In genomic region chr6:126560036-126560435, GRCm38 (mm10) we compare ENCODE assay signal across 10 mouse cellular contexts. TPM values are rescaled to one million over a fixed set of nuclear protein-coding genes. Genes with fewer than 3 reads are reported as not detected.
A peak's percentile ranks its signal among the peaks of the same experiment; 100 is the strongest.
DNase-seq lines count a peak whose midpoint lies in the region; ATAC-seq lines count a peak whose summit lies in the region.
"Had no signal": no experiment of that assay in that cellular context is flagged by ENCODE, and none has a peak within 500 bp of the region (broad histone marks: within the 10 kb centered on the region; RNA-seq: fewer than 3 reads in every experiment).

No protein-coding gene starts in this region.

- H3K4me2 ChIP-seq in hindbrain, embryonic 13.5 days, result no peak overlapping the region
- no peak overlapping the region for H3K4me2 ChIP-seq in hindbrain, embryonic 11.5 days (replicated peaks; ENCODE audit: low read depth, low read length)
- H3K4me2 ChIP-seq in midbrain, embryonic 11.5 days, result no peak overlapping the region
- H3K4me2 ChIP-seq: liver, embryonic 13.5 days; stomach, embryonic 15.5 days had no signal

- H3K9me3 ChIP-seq in hindbrain, embryonic 13.5 days, result no peaks in the 10 kb centered on the region
- H3K9me3 ChIP-seq in hindbrain, embryonic 11.5 days (ENCODE audit: control insufficient read depth, low read length), result no peaks in the 10 kb centered on the region
- no peaks in the 10 kb centered on the region for H3K9me3 ChIP-seq in forebrain, embryonic 10.5 days
- no peaks in the 10 kb centered on the region for H3K9me3 ChIP-seq in midbrain, embryonic 11.5 days (ENCODE audit: control insufficient read depth, low read length)
- H3K9me3 ChIP-seq: liver, embryonic 13.5 days; stomach, embryonic 15.5 days had no signal

- no peak for DNase-seq in hindbrain, embryonic 11.5 days (ENCODE audit: low spot score)
- DNase-seq in brain, adult 2 months (ENCODE audit: low read depth, low spot score), result peak; percentile 65
- DNase-seq in forebrain, embryonic 10.5 days (ENCODE audit: extremely low spot score, low spot score), result no peak
- DNase-seq in midbrain, embryonic 11.5 days (ENCODE audit: low spot score, missing footprints), result peak; percentile 75
- DNase-seq in adrenal gland, adult 2 months, result no peak
- DNase-seq in spleen, adult 12 weeks (ENCODE audit: low spot score), result no peak
- DNase-seq in frontal cortex, postnatal 10 days (ENCODE audit: low spot score in 2 of 2), result no peak
- DNase-seq: liver, embryonic 13.5 days had no signal

- H3K27me3 ChIP-seq in hindbrain, embryonic 13.5 days, result peaks cover 2% of the 10 kb centered on the region; the same call in 1 of the 2 replicates
- no peaks in the 10 kb centered on the region for H3K27me3 ChIP-seq in hindbrain, embryonic 11.5 days (ENCODE audit: control insufficient read depth, insufficient read depth, low read length)
- H3K27me3 ChIP-seq in forebrain, embryonic 10.5 days (ENCODE audit: poor library complexity, severe bottlenecking), result no peaks in the 10 kb centered on the region
- no peaks in the 10 kb centered on the region for H3K27me3 ChIP-seq in midbrain, embryonic 11.5 days (ENCODE audit: control insufficient read depth, insufficient read depth, low read length)
- H3K27me3 ChIP-seq: liver, embryonic 13.5 days; stomach, embryonic 15.5 days had no signal

- H3K36me3 ChIP-seq in hindbrain, embryonic 13.5 days, result no peaks in the 10 kb centered on the region
- no peaks in the 10 kb centered on the region for H3K36me3 ChIP-seq in hindbrain, embryonic 11.5 days (ENCODE audit: control insufficient read depth, insufficient read depth, low read length)
- H3K36me3 ChIP-seq in forebrain, embryonic 10.5 days (replicated peaks), result no peaks in the 10 kb centered on the region
- H3K36me3 ChIP-seq in midbrain, embryonic 11.5 days (ENCODE audit: control insufficient read depth, insufficient read depth, low read length), result no peaks in the 10 kb centered on the region
- H3K36me3 ChIP-seq: liver, embryonic 13.5 days; stomach, embryonic 15.5 days had no signal

- H3K4me1 ChIP-seq in hindbrain, embryonic 13.5 days (replicated peaks), result peaks cover 13% of the 10 kb centered on the region
- no peaks in the 10 kb centered on the region for H3K4me1 ChIP-seq in hindbrain, embryonic 11.5 days (replicated peaks; ENCODE audit: control insufficient read depth, insufficient read depth, low read length)
- H3K4me1 ChIP-seq in forebrain, embryonic 10.5 days, result peaks cover 17% of the 10 kb centered on the region
- 0 out of 2 replicates have a peak, but pooled peaks cover 3% of the 10 kb centered on the region for H3K4me1 ChIP-seq in midbrain, embryonic 11.5 days (ENCODE audit: control insufficient read depth, insufficient read depth, low read length)
- H3K4me1 ChIP-seq: liver, embryonic 13.5 days; stomach, embryonic 15.5 days had no signal

- H3K4me3 ChIP-seq in hindbrain, embryonic 13.5 days, result no peak overlapping the region
- no peak overlapping the region for H3K4me3 ChIP-seq in hindbrain, embryonic 11.5 days (ENCODE audit: low read depth, low read length)
- H3K4me3 ChIP-seq in forebrain, embryonic 10.5 days, result no peak overlapping the region
- H3K4me3 ChIP-seq in midbrain, embryonic 11.5 days (ENCODE audit: low read depth, low read length), result no peak overlapping the region
- H3K4me3 ChIP-seq: liver, embryonic 13.5 days; stomach, embryonic 15.5 days had no signal

- WGBS in hindbrain, embryonic 13.5 days, result 23% methylated on average over 8 of the region's 8 CpGs
- 39% methylated on average over 8 of the region's 8 CpGs for WGBS in hindbrain, embryonic 11.5 days
- 32% methylated on average over 8 of the region's 8 CpGs for WGBS in forebrain, embryonic 10.5 days
- 47% methylated on average over 8 of the region's 8 CpGs for WGBS in midbrain, embryonic 11.5 days

- peak overlapping the region; percentile 29; the same call in 1 of the 2 replicates for H3K9ac ChIP-seq in hindbrain, embryonic 13.5 days
- H3K9ac ChIP-seq in hindbrain, embryonic 11.5 days (ENCODE audit: low read depth, low read length), result no peak overlapping the region
- H3K9ac ChIP-seq in midbrain, embryonic 11.5 days (ENCODE audit: low read length), result no peak overlapping the region
- H3K9ac ChIP-seq: liver, embryonic 13.5 days; stomach, embryonic 15.5 days had no signal

- H3K27ac ChIP-seq in hindbrain, embryonic 13.5 days, result peak overlapping the region; percentile 80
- H3K27ac ChIP-seq in hindbrain, embryonic 11.5 days (ENCODE audit: low read depth, low read length), result no peak overlapping the region
- peak overlapping the region; percentile 65; the same call in 1 of the 2 replicates for H3K27ac ChIP-seq in forebrain, embryonic 10.5 days
- H3K27ac ChIP-seq in midbrain, embryonic 11.5 days (ENCODE audit: low read depth, low read length), result no peak overlapping the region
- H3K27ac ChIP-seq: liver, embryonic 13.5 days; stomach, embryonic 15.5 days had no signal

- ATAC-seq in hindbrain, embryonic 13.5 days (ENCODE audit: low FRiP score), result peak; percentile 38
- no peak for ATAC-seq in hindbrain, embryonic 11.5 days (ENCODE audit: low FRiP score)
- ATAC-seq in midbrain, embryonic 11.5 days (ENCODE audit: low FRiP score), result no peak

RNA-seq across cellular contexts. Expression of gene Kcna5, which starts 24.8 kb away (rescaled TPM):
- 2.2 and 2.4 TPM in 2 replicates for polyA plus RNA-seq in hindbrain, embryonic 13.5 days (2015; fragmentation: Nextera tagmentation; extraction: Ambion mirVana)
- 3.5 and 3.9 TPM in 2 replicates for polyA plus RNA-seq in hindbrain, embryonic 11.5 days (2014; fragmentation: Nextera tagmentation; extraction: Ambion mirVana)
- polyA plus RNA-seq in forebrain, embryonic 10.5 days (2016; fragmentation: Nextera tagmentation; extraction: Ambion mirVana), result 1.5 and 2.1 TPM in 2 replicates
- 3.8 and 4.5 TPM in 2 replicates for polyA plus RNA-seq in midbrain, embryonic 11.5 days (2014; fragmentation: Nextera tagmentation; extraction: Ambion mirVana)
- 1 to 10 TPM; 2.9 to 3.0 TPM for total RNA-seq in adrenal gland, adult 2 months (2021)
- 3.5 and 3.8 TPM in 2 replicates for polyA plus RNA-seq in adrenal gland, adult 2 months (2012; rRNA removed)

Comparison
In these comparisons a context has a peak if more than half of its experiments do, and no peak if none do; other contexts are left out.
1. H3K27ac ChIP-seq: peak in hindbrain, embryonic 13.5 days (single experiment) and forebrain, embryonic 10.5 days (single experiment); none in hindbrain, embryonic 11.5 days (single experiment) and midbrain, embryonic 11.5 days (single experiment).
2. DNase-seq: peak in brain, adult 2 months (single experiment) and midbrain, embryonic 11.5 days (single experiment); none in hindbrain, embryonic 11.5 days (single experiment), forebrain, embryonic 10.5 days (single experiment), adrenal gland, adult 2 months (single experiment), spleen, adult 12 weeks (single experiment) and frontal cortex, postnatal 10 days (0 of 2).